Mouse (Mus musculus) spleen, postnatal 14 days (tissue): ENCODE data around the gene Dok3.
"Not testable (repeated sequence)": the region's sequence is repeated elsewhere in the genome, so short reads cannot be mapped to it uniquely, and the experiment has no call there.

ENCODE experiments used
- DNase-seq, 2 experiments: peaks; one replicate each; pipeline ENCODE4 v3.0.0; 2021 to 2022; ENCODE audit warnings: low spot score in 2 of 2

The Dok3 gene

DNA sequence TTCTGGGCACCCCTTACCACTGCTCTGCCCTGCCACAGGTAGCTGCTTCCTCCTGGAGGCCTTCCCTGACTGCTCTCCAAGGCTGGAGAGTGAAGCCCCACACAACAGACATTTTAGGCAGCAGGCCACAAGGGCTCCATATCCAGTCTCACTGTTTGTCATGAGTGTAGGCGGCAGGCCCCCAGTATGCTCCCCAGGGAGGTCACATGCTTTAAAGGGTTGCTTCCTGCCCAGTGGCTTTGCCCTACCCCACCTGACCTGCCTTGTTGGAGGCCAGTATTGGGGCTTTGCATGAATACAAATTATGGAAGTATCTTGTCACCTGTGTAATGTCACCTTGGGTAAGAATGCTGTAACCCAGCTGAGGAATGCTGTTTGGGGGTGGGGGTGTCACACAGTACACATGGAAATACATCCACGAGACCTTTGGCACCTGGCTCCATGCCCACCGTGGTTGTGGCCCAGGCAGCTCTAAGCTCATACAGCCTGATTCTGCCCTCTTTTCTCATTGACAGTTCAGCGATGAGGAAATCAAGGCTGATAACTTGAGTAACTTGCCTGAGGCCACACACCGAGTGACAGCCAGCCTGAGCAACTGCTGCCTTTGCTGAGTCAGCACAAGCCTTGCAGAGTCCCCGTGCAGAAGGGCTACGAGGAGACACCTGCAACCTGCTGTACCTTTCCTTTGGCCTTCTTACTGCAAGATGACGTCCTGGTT is at the start of gene Dok3:
Dok3 (minus strand) TSS at position 99 of the 718 bp plus-strand sequence.
- peak; percentile 46 to 65 for DNase-seq

- no peak for DNase-seq
Observed at GRCm38 (mm10) chr13:55578086-55578485, 49.0 kb upstream of the Dok3 start.

DNA sequence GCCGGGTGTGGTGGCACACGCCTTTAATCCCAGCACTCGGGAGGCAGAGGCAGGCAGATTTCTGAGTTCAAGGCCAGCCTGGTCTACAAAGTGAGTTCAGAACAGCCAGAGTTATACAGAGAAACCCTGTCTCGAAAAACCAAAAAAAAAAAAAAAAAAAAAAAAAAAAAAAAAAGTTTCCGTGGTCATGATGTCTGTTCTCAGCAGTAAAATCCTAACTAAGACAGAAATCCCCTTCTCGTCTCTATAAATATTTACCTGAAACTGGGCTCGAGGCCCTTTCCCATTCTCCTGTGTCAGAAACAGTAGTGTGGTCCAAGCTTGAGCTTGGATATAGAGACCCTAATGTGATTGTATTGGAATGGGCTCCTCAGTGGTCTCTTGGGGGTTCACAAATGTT is 47.8 kb upstream of the Dok3 start:
- not testable (repeated sequence) for DNase-seq

DNA sequence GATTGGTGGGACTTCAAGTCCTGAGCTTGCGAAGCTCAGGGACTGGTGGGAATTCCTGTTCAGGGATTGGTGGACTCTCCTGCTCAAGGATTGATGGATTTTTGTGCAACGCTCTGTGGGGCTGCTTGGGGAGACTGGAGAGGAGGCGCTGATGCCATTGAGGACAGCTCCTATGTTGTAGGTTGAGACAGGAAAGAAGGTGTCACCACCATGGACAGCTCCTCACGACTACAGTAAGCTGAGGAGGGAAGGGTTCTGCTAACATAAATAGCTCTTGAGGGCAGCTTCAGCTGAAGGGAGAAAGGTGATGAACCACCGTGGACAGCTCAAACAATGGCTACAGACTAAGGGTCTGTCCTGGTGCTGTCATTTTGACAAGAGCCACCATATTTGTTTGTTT is 46.8 kb upstream of the Dok3 start:
- DNase-seq = no peak

DNA sequence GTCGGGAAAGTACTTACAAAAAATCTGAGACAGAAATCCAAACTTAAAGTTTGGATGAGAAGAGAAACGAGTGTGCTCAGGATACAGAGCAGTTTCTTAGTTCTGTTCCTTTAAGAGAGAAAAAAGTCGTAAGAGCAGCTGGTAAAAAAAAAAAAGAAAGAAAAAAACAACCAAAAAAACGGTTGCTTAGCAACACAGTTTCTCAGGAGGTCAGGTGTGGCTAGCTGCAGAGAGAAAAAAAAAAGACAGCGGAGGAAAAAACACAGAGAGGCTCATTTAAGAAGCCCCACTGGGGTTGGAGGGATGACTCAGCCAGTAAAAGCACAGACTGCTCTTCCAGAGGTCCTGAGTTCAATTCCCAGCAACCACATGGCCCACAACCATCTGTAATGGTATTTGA is 45.2 kb upstream of the Dok3 start:
- no peak for DNase-seq

DNA sequence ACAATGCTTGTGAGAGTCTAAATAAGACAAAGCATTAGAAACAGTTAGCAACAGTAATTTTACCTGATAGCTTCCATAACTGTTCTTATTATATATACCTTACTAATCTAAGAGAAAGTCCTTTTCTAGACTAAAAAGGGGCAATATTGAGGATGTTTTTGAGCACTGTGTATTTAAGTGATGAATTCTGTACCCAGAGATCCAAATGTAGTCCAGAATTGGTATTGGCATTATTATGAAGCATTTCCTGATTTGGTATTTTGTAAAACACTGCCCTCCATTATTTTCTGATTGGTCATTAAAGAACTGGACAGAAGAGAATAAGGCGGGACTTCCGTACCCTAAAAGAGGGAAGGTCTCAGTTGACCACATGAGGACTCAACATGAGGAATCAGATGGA is 44.3 kb upstream of the Dok3 start, which contains the start of gene Tmed9:
Tmed9 (plus strand) TSS at position 301 of the 400 bp plus-strand sequence.
- DNase-seq = no peak

GRCm38 (mm10) chr13:55571977-55572376 is 42.9 kb upstream of the Dok3 start:
- no peak for DNase-seq

DNA sequence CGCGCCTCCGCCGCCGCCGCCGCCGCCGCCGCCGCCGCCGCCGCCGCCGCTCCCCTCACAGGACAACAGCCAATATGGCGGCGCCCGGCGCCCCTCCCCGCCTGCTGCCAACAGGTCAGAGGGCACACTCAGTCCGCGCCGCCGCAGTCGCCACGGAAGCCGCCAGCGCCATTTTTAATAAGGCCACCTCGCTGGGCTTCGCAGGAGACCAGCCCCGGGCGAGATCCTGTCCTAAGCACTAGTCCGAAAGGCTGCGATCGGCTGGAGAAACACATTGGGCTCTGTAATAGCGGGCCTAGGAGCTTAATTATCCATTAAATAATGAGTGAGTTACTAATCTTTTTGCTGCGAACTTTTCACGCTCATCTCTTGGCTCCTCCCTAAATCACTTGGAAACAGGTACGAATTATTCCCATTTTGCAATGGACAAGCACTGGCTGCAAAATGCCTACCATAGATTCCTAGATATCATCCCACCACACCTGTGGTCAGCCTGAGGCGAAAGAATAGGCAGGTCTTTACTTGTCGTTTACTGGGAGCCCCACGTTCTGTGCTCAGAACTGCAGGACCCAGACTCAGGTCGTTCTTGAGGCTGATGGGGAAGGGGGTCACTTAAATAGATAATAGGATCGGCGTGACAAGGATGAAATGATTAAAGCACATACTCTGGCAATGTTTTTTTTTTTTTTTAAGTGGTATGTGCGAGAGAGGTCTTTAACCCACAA is 42.1 kb upstream of the Dok3 start, which contains the start of gene Fam193b:
Fam193b (minus strand) TSS at position 94 of the 725 bp plus-strand sequence.
- peak; percentile 93 to 95 for DNase-seq

GRCm38 (mm10) chr13:55570286-55570973 is 41.3 kb upstream of the Dok3 start:
- peak in 1 of 2 experiments; percentile 14 for DNase-seq

GRCm38 (mm10) chr13:55569726-55570285 is 40.7 kb upstream of the Dok3 start:
- no peak for DNase-seq

DNA sequence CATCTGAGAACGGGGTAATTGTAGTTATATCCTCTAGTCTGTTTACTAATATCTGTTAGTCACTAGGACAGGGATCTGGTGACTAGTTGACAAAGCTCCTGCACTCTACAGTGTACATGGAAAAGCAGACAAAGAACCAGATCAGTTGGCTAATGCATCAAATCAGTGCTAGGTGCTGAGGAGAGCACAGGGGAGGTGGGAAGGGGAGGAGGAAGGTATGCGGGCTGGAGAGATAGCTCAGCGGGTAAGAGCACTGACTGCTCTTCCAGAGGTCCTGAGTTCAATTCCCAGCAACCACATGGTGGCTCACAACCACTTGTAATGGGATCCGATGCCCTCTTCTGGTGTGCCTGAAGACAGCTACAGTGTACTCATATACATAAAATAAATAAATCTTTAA is 39.4 kb upstream of the Dok3 start:
- not testable (repeated sequence) for DNase-seq

GRCm38 (mm10) chr13:55567949-55568348 is 38.9 kb upstream of the Dok3 start:
- DNase-seq = no peak

- DNase-seq = no peak
Observed at GRCm38 (mm10) chr13:55567001-55567400, 37.9 kb upstream of the Dok3 start.

GRCm38 (mm10) chr13:55563266-55563879 is 34.3 kb upstream of the Dok3 start:
- DNase-seq = no peak

DNA sequence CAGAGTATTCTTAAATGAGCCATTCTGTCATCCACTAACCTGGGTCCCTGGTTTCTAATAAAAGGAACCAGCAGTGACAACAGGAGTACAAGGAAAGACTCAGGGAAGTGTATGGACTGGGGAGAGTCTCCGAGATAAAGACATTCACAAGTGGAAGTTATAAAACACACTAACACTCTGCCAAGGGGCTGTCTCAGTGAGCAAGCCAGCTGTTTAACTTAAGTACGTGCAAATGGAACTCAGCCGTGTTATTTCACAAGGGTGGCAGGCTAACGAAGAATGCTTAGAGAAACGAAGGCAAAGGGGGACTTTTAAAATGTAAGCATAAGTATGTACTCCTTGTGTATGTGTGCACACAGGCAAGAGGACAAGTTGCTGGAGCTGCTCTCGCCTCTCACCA is 28.4 kb upstream of the Dok3 start:
- no peak for DNase-seq

GRCm38 (mm10) chr13:55555921-55556320 is 26.8 kb upstream of the Dok3 start:
- DNase-seq = no peak

- DNase-seq = no peak
Observed at GRCm38 (mm10) chr13:55549061-55549460, 20.0 kb upstream of the Dok3 start.

DNA sequence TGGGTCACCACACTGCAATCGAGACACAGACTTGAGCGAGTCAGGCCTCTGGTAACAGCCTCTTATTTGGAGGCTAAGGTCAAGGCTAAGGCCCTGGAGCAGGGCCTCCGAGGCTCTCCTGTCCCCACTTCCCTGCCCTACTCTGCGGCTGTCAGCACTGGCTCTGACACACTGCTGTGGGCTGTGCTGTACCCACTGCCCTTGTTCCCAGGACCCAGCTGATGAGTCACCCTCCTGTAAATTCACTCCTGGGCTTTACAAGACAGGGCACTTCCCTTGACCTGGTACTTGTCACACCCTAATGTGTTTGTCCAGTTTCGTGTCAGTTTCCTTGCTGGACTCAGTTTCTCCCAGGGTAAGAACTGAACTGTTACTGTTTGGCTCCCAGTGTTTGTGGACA is 19.3 kb upstream of the Dok3 start:
- no peak for DNase-seq

DNA sequence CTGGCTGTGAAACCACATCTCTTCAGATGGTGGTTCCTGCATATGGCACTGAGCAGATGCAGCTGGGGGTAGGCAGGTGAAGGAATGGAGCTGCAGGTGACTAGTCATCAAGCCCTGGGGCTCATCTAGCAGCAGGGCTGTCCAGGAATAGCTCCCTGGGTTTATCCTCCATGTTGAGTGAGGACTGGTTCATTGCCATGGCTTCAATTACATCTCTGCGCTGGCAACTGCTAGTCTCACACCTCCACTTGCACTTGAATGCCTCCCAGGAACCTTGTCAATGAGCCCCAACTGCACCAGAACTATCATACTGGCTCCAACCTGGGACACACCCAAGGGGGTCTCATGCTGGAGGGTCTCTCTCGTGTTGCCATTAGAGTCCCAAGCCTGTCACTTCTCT is 18.8 kb upstream of the Dok3 start:
- no peak for DNase-seq

DNA sequence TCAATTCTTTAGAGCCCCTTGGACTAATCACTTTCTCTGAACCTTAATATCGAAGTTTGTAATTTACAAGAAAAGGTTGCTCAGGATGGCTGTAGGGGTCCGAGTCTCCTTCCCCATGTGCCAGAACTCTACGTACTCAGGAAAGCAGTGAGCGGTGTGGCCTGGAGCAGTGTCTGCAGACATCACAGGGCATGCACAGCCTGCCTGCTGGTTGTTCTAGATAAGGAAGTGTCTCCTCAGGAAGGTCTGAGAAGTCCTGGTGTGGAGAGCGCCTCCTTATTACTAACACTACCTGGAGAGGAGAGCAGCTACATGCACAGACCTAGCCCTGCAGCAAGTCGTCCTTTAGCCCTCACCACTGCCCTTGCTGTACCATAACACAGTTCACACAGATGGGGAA is 15.7 kb upstream of the Dok3 start:
- no peak for DNase-seq

DNA sequence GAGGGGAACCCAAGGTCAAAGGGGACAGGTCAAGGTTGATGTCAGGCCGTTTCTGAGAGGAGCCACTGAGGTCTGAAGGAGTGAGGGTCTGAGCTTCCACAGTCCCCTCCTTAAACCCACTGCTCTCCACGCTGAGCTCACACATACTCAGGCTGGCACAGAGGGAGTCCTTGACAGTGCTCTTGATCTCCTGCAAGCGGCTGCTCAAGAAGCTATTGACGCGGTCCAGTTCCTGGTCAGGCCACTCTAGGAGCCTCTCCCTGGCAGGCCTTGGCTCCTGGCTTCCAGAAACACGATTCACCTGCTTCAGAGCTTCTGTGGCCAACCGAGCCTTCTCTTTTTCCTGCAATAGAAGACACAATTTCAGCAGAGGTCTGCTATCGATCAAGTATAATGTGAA is 14.4 kb upstream of the Dok3 start:
- no peak for DNase-seq

DNA sequence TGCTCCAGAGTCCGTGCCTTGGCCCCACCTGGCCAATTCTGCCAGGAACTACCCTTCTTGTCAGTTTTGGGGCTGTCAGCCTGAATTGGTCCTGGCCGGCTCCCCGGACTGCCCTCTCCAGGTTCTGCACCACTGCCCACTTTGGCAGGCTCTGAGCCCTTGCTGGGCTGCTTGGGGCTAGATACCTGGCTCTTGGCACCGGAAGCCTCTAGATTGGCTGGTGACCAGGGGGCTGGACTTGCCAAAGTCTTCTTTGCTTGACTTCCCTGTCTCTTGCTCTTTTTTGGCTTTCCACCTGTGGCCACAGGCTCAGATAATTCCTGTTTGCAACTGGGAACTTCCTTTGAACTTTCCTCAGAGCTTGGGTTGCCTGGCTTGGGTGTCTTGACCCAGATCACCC is 13.8 kb upstream of the Dok3 start:
- no peak for DNase-seq
